Mouse (Mus musculus) retina, adult 2 months (tissue): ENCODE results near the gene Hps3.

ENCODE experiments used
- DNase-seq: peaks from one replicate; pipeline ENCODE4 v3.0.0-alpha.2; 2012; ENCODE audit warnings: low read depth, low spot score

Gene Hps3

GRCm38 (mm10) chr3:19948552-19948951 lies 86.6 kb downstream of the Hps3 start:
- DNase-seq = no peak
